Mouse (Mus musculus): ENCODE measurements around the gene Gpat3. TPM values are rescaled to one million over a fixed set of nuclear protein-coding genes. Genes with fewer than 3 reads are reported as not detected.

Gpat3 gene
- polyA plus RNA-seq, 1 experiment, result 0.40 TPM

- TF ChIP-seq CTCF (IDR thresholded peaks at IDR 0.05; ENCODE audit: borderline replicate concordance, extremely low read depth, insufficient read depth, insufficient read length) (no peak), POLR2A (IDR thresholded peaks at IDR 0.05; ENCODE audit: borderline replicate concordance, extremely low read depth, insufficient read depth, insufficient read length, poor library complexity, severe bottlenecking) (no peak)
- DNase-seq (ENCODE audit: low read depth), result no peak
Measured at GRCm38 (mm10) chr5:100832680-100833079, 12.8 kb upstream of the Gpat3 start.

- TF ChIP-seq POLR2A (IDR thresholded peaks at IDR 0.05; ENCODE audit: borderline replicate concordance, extremely low read depth, insufficient read depth, insufficient read length, poor library complexity, severe bottlenecking) (no peak), CTCF (IDR thresholded peaks at IDR 0.05; ENCODE audit: borderline replicate concordance, extremely low read depth, insufficient read depth, insufficient read length) (no peak)
Measured at GRCm38 (mm10) chr5:100833841-100834240, 11.7 kb upstream of the Gpat3 start.

GRCm38 (mm10) chr5:100835862-100836538, 9.5 kb upstream of the Gpat3 start:
- DNase-seq (ENCODE audit: low read depth), result peak; percentile 19
- no peak for TF ChIP-seq POLR2A (IDR thresholded peaks at IDR 0.05; ENCODE audit: borderline replicate concordance, extremely low read depth, insufficient read depth, insufficient read length, poor library complexity, severe bottlenecking)
- no peak for TF ChIP-seq CTCF (IDR thresholded peaks at IDR 0.05; ENCODE audit: borderline replicate concordance, extremely low read depth, insufficient read depth, insufficient read length)

More at GRCm38 (mm10) chr5:100833841-100834240, 11.7 kb upstream of the Gpat3 start:
- no peak for DNase-seq (ENCODE audit: low read depth)

- DNase-seq (ENCODE audit: low read depth), result no peak
- TF ChIP-seq CTCF (IDR thresholded peaks at IDR 0.05; ENCODE audit: borderline replicate concordance, extremely low read depth, insufficient read depth, insufficient read length) (no peak), POLR2A (IDR thresholded peaks at IDR 0.05; ENCODE audit: borderline replicate concordance, extremely low read depth, insufficient read depth, insufficient read length, poor library complexity, severe bottlenecking) (no peak)
Measured at GRCm38 (mm10) chr5:100837907-100838306, 7.6 kb upstream of the Gpat3 start.

- TF ChIP-seq CTCF (IDR thresholded peaks at IDR 0.05; ENCODE audit: borderline replicate concordance, extremely low read depth, insufficient read depth, insufficient read length) (no peak), POLR2A (IDR thresholded peaks at IDR 0.05; ENCODE audit: borderline replicate concordance, extremely low read depth, insufficient read depth, insufficient read length, poor library complexity, severe bottlenecking) (no peak)
- DNase-seq (ENCODE audit: low read depth), result no peak
Measured at GRCm38 (mm10) chr5:100844485-100844884, 1.0 kb upstream of the Gpat3 start.

GRCm38 (mm10) chr5:100845848-100846598, 510 bp downstream of the Gpat3 start:
- TF ChIP-seq CTCF (IDR thresholded peaks at IDR 0.05; ENCODE audit: borderline replicate concordance, extremely low read depth, insufficient read depth, insufficient read length), result no peak
- TF ChIP-seq POLR2A (IDR thresholded peaks at IDR 0.05; ENCODE audit: borderline replicate concordance, extremely low read depth, insufficient read depth, insufficient read length, poor library complexity, severe bottlenecking), result no peak
- DNase-seq (ENCODE audit: low read depth), result peak; percentile 44

- DNase-seq (ENCODE audit: low read depth), result no peak
- TF ChIP-seq CTCF (IDR thresholded peaks at IDR 0.05; ENCODE audit: borderline replicate concordance, extremely low read depth, insufficient read depth, insufficient read length) (no peak), POLR2A (IDR thresholded peaks at IDR 0.05; ENCODE audit: borderline replicate concordance, extremely low read depth, insufficient read depth, insufficient read length, poor library complexity, severe bottlenecking) (no peak)
Measured at GRCm38 (mm10) chr5:100846599-100846920, 1.0 kb downstream of the Gpat3 start.

- TF ChIP-seq POLR2A (IDR thresholded peaks at IDR 0.05; ENCODE audit: borderline replicate concordance, extremely low read depth, insufficient read depth, insufficient read length, poor library complexity, severe bottlenecking) (no peak), CTCF (IDR thresholded peaks at IDR 0.05; ENCODE audit: borderline replicate concordance, extremely low read depth, insufficient read depth, insufficient read length) (no peak)
- no peak for DNase-seq (ENCODE audit: low read depth)
Measured at GRCm38 (mm10) chr5:100847143-100847542, 1.6 kb downstream of the Gpat3 start.

- DNase-seq (ENCODE audit: low read depth), result no peak
- TF ChIP-seq CTCF (IDR thresholded peaks at IDR 0.05; ENCODE audit: borderline replicate concordance, extremely low read depth, insufficient read depth, insufficient read length) (no peak), POLR2A (IDR thresholded peaks at IDR 0.05; ENCODE audit: borderline replicate concordance, extremely low read depth, insufficient read depth, insufficient read length, poor library complexity, severe bottlenecking) (no peak)
Measured at GRCm38 (mm10) chr5:100853963-100854362, 8.4 kb downstream of the Gpat3 start.

GRCm38 (mm10) chr5:100856552-100856951, 11.0 kb downstream of the Gpat3 start:
- no peak for TF ChIP-seq POLR2A (IDR thresholded peaks at IDR 0.05; ENCODE audit: borderline replicate concordance, extremely low read depth, insufficient read depth, insufficient read length, poor library complexity, severe bottlenecking)
- TF ChIP-seq CTCF (IDR thresholded peaks at IDR 0.05; ENCODE audit: borderline replicate concordance, extremely low read depth, insufficient read depth, insufficient read length), result no peak
- DNase-seq (ENCODE audit: low read depth), result no peak

GRCm38 (mm10) chr5:100860417-100861053, 15.0 kb downstream of the Gpat3 start:
- TF ChIP-seq CTCF (IDR thresholded peaks at IDR 0.05; ENCODE audit: borderline replicate concordance, extremely low read depth, insufficient read depth, insufficient read length) (no peak), POLR2A (IDR thresholded peaks at IDR 0.05; ENCODE audit: borderline replicate concordance, extremely low read depth, insufficient read depth, insufficient read length, poor library complexity, severe bottlenecking) (no peak)
- DNase-seq (ENCODE audit: low read depth), result peak; percentile 15

Measured in brain, embryonic 14.5 days (tissue).